Mouse (Mus musculus) olfactory bulb, adult 2 months (tissue): ENCODE results near the gene Cpm. TPM values are rescaled to one million over a fixed set of nuclear protein-coding genes. Genes with fewer than 3 reads are reported as not detected.

ENCODE experiments used
- H3K27ac ChIP-seq: fragments of 200-500 bp; 2 replicates; pipeline ENCODE4 v1.5.1; 2012; ENCODE audit warnings: low read depth, low read length; ENCODE audit not compliant: insufficient read depth
- H3K4me1 ChIP-seq: fragments of 200-500 bp; 2 replicates; pipeline ENCODE4 v1.6.1; 2012; ENCODE audit warnings: low read length; ENCODE audit not compliant: control insufficient read depth, insufficient read depth
- H3K4me3 ChIP-seq: fragments of 200-500 bp; 2 replicates; pipeline ENCODE4 v1.5.1; 2012; ENCODE audit warnings: mild to moderate bottlenecking, low read depth, low read length, moderate library complexity; ENCODE audit not compliant: insufficient read depth
- CTCF ChIP-seq: fragments of 200-500 bp; IDR thresholded peaks from 2 replicates; pipeline ENCODE4 v1.5.1; 2012; ENCODE audit warnings: low read depth, mild to moderate bottlenecking, low read length, moderate library complexity; ENCODE audit not compliant: insufficient read depth
- POLR2A ChIP-seq: fragments of 200-500 bp; IDR thresholded peaks from 2 replicates; pipeline ENCODE4 v1.6.1; 2012; ENCODE audit warnings: mild to moderate bottlenecking, low read depth, low read length, moderate library complexity; ENCODE audit not compliant: insufficient read depth
- WGBS: fragments of 180-500 bp; shearing (Covaris S2); methylation state at CpG from one replicate; pipeline ENCODE4 v1.1.7; 2018; 5-methylcytosine and 5-hydroxymethylcytosine counted together
- polyA plus RNA-seq: library from polyadenylated mRNA; stranded (reverse); fragments of >200 nt; gene quantifications from 2 replicates; pipeline ENCODE4 v1.2.4, GENCODE M21; 2012; ENCODE audit warnings: low replicate concordance; ENCODE audit not compliant: missing spikeins, insufficient read depth, insufficient read length

Cpm gene
- polyA plus RNA-seq, 1 experiment, result not detected

GRCm38 (mm10) chr10:117662316-117663055 lies 33.2 kb downstream of the Cpm start:
- no peak overlapping the region for H3K4me3 ChIP-seq
- H3K27ac ChIP-seq, result no peak overlapping the region
- no peak for TF ChIP-seq CTCF
- TF ChIP-seq POLR2A, result no peak
- no peaks in the 10 kb centered on the region for H3K4me1 ChIP-seq
- WGBS, result 83% methylated on average over 15 of the region's 15 CpGs

DNA sequence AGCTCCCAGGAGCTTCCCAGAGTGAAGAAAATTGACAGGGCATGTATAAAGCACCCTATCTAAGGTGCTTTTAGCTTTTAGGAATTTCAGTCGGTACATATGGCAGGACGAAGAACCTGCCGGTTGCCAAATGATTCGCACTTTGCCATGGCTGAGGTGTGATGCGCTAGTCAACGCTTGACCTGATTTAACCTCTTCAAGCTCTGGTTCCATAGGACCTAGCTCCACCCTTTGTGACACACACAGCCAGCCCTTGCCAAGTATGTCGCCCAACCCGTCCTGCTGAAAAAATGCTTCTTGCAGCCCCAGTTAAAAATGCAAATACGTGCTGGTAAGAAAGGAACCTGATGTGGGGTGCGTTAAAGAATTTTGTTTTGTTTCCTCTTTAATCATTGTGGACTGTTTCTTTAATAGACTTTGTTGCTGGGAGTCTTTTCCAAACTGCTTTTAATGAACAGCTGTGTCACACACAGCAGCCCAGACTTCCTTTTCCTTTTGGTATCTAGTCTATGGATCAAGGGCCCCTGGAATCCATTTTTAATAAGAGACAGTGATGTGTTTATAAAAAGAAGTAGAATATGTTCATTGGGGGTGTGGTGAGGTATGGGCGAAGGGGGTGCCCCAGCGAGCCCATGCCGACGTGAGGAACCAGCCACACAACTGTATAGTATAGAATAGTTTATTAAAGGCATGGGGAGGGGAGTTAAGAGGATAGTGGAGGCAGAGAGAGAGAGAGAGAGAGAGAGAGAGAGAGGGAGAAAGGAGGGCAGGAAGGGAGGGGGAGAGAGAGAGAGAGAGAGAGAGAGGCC lies 34.0 kb downstream of the Cpm start:
- Histone ChIP-seq H3K4me3 (no peak overlapping the region), H3K27ac (no peak overlapping the region), H3K4me1 (no peaks in the 10 kb centered on the region)
- no peak for TF ChIP-seq POLR2A
- TF ChIP-seq CTCF, result no peak
- 75% methylated on average over 14 of the region's 14 CpGs for WGBS

DNA sequence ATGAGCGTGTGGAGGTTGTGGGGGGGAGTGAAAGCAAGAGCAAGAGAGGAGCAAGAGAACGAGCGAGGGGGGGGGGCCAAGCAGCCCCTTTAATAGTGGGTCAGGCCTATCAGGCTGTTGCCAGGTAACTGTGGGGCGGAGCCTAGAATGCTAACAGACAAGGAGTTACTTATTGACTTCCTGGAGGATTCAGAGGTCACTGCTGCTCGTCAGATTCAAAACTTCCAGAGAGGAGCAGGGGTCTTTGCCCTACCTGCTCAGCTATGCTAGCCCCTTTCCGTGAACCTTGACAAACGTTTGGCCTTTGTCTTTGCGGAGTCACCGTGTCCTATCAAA lies 34.5 kb downstream of the Cpm start:
- WGBS, result 43% methylated on average over 9 of the region's 9 CpGs
- H3K27ac ChIP-seq, result no peak overlapping the region

DNA sequence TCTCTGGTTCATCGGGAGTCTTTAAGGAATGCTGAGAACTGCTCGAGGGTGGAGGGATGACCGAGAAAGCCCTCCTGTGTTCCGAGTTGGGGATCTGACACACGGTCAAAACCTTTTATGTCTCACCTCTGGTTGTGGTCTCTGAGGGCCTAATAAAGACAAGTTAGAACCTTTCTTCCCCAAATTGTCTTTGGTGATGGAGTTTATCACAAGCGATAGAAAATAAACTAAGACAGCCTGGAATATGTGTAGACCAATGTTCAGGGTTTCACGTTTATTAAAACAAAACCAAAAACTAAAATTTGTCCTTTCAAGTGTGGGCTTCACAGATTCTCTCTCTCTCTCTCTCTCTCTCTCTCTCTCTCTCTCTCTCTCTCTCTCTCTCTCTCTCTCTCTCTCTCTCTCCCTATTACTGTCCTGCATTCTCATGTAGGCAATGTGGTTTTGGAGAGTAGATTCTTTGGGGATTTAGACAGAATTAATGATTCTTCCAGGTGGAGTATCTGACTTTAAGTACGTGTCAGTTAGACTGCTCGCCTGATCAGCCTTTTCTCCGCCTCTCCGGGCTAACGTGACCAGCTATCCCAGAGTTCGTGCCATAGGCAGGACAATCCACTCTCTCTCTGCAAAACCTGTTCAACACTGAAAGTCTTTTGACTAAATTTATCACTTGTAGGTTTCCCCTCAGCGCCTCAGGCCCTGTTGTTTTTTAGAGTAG lies 35.1 kb downstream of the Cpm start:
- TF ChIP-seq POLR2A (no peak), CTCF (no peak)
- no peak overlapping the region for H3K27ac ChIP-seq
- no peak overlapping the region for H3K4me3 ChIP-seq
- no peaks in the 10 kb centered on the region for H3K4me1 ChIP-seq
- WGBS, result 79% methylated on average over 14 of the region's 14 CpGs

More for the DNA sequence above, 34.5 kb downstream of the Cpm start:
- Histone ChIP-seq H3K4me1 (no peaks in the 10 kb centered on the region), H3K4me3 (no peak overlapping the region)
- no peak for TF ChIP-seq POLR2A
- no peak for TF ChIP-seq CTCF

DNA sequence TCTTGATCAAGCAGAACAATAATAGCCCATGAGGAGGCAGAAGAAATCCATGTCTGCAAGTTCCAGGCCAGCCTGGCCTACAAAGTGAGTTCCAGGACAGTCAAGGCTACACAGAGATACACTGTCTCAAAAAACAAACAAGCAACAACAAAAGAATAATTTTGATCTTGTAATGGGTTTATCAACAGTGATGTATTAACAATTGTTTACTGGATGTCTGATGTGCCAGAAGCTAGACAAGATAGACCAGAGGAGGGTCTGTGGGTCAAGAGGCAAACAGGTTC lies 35.6 kb downstream of the Cpm start:
- no peak for TF ChIP-seq POLR2A
- no peak for TF ChIP-seq CTCF
- no peaks in the 10 kb centered on the region for H3K4me1 ChIP-seq
- H3K27ac ChIP-seq, result no peak overlapping the region
- no peak overlapping the region for H3K4me3 ChIP-seq

GRCm38 (mm10) chr10:117665376-117666275 lies 36.3 kb downstream of the Cpm start:
- Histone ChIP-seq H3K4me3 (no peak overlapping the region), H3K27ac (no peak overlapping the region), H3K4me1 (no peaks in the 10 kb centered on the region)
- TF ChIP-seq POLR2A, result no peak
- whole genome bisulfite sequencing, result 82% methylated on average over 9 of the region's 9 CpGs

GRCm38 (mm10) chr10:117666361-117666760 lies 37.1 kb downstream of the Cpm start:
- Histone ChIP-seq H3K4me3 (no peak overlapping the region), H3K4me1 (no peaks in the 10 kb centered on the region), H3K27ac (no peak overlapping the region)
- WGBS, result 92% methylated on average over 3 of the region's 3 CpGs
- TF ChIP-seq CTCF, result no peak
- TF ChIP-seq POLR2A, result no peak

- H3K4me1 ChIP-seq, result no peaks in the 10 kb centered on the region
- TF ChIP-seq CTCF (no peak), POLR2A (no peak)
- no peak overlapping the region for H3K4me3 ChIP-seq
- 94% methylated on average over 9 of the region's 9 CpGs for WGBS
- H3K27ac ChIP-seq, result no peak overlapping the region
Measured at GRCm38 (mm10) chr10:117666947-117667630, 37.8 kb downstream of the Cpm start.
